Mouse (Mus musculus) kidney, adult 11 months (tissue): ENCODE measurements around the gene Pon2.
"Not testable (repeated sequence)": the region's sequence is repeated elsewhere in the genome, so short reads cannot be mapped to it uniquely, and the experiment has no call there.

Source experiments
- DNase-seq: peaks from one replicate; pipeline ENCODE4 v3.0.0; 2022

Pon2 gene

GRCm38 (mm10) chr6:5298092-5298554 lies at the start of gene Pon2:
Gene Pon2, minus strand, starts transcription at chr6:5298455.
- peak; percentile 72 for DNase-seq

DNA sequence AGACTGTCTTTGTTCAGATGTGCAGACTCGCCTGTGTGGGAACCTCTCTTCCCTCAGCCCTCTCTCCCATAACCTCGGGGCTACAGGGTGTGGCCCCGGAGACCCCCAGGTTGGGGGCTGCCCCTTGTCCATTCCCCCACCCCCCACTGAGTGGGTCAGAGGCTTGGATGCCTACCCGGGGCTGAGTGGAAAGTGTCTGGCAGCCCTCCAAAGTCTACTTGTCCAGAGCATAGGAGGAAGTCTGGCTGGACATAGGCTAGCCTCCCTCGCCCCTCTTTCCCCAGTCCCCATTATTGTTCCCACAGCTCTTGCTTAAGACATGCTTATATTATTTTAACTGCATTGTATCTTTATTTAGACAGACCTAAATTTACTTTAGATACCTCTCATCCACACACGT lies 46.0 kb upstream of the Pon2 start:
- no peak for DNase-seq

DNA sequence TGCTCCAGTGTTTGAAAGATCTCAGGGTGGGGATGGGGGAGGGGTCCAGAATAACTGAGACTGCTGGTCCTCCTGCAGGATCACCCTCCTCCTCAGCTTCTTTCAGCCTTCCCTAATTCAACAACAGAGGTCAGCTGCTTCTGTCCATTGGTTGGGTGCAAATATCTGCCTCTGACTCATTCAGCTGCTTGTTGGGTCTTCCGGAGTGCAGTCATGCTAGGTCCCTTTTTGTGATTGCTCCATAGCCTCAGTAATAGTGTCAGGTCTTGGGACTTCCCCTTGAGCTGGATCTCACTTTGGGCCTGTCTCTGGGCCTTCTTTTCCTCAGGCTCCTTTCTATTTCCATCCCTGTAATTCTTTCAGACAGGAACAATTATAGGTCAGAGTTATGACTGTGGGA lies 41.0 kb upstream of the Pon2 start:
- not testable (repeated sequence) for DNase-seq

GRCm38 (mm10) chr6:5338781-5339180 lies 40.5 kb upstream of the Pon2 start:
- DNase-seq = not testable (repeated sequence)

DNA sequence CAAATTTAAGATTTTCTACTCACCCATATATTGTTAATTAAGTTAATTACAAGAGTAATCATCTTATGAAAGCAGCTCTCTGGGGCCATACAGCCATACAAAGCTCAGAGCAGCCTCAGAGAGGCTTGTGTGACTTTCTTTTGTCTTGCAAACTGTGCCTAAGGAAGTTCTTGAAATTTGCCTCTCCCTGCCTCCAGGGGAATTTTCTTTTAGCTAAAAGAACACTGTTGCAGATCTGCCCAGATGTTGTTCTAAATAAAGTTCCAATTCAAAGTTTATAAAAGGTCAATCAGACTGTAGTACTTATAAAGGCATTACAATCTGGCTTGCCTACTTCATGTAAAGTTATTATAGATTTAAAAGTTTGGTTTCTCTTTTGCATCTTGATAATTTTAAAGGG lies 37.8 kb upstream of the Pon2 start:
- DNase-seq = not testable (repeated sequence)

DNA sequence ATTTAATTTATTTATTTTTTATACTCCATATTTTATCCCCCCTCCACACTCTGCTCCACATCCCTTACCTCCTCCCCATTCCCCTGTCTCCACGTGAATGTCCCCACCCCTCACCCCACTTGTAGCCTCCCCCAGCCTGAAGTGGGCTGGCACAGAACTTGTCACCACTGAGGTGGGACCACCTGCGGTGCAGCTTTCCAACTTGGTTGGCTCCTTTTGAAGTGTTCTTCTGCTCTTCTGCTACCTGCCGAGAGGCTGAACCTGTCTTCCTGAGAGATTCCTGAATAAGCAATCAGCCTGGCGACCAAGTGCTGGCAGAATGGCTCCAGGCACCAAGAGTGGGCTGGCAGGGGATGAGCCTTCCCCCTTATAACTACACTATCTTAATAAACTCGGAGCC lies 35.8 kb upstream of the Pon2 start:
- DNase-seq = no peak

GRCm38 (mm10) chr6:5332560-5333150 lies 34.4 kb upstream of the Pon2 start:
- DNase-seq = no peak

GRCm38 (mm10) chr6:5325122-5325521 lies 26.9 kb upstream of the Pon2 start:
- DNase-seq = no peak

DNA sequence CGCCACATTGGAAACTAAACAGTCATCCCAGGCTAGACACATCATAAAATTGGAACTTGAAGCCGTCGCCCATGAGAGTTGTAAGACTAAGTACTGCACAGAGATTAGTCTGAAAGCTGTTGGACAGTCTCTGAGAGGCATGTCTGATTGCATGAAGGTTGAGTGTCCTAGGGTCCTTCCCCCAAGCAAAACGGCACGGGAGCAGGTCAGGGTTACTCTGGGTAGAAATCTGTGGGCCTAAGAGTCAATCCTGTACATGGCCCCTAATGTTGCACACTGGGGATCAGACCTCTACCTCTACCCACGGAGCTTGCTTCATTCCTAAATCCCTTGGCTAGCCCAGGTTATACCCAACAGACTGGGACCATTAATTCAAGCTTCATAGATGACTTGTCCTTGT lies 25.8 kb upstream of the Pon2 start:
- DNase-seq = not testable (repeated sequence)

- no peak for DNase-seq
These were observed 18.4 kb upstream of the Pon2 start for GRCm38 (mm10) chr6:5316630-5317029.

GRCm38 (mm10) chr6:5315053-5315759 lies 17.0 kb upstream of the Pon2 start:
- no peak for DNase-seq

DNA sequence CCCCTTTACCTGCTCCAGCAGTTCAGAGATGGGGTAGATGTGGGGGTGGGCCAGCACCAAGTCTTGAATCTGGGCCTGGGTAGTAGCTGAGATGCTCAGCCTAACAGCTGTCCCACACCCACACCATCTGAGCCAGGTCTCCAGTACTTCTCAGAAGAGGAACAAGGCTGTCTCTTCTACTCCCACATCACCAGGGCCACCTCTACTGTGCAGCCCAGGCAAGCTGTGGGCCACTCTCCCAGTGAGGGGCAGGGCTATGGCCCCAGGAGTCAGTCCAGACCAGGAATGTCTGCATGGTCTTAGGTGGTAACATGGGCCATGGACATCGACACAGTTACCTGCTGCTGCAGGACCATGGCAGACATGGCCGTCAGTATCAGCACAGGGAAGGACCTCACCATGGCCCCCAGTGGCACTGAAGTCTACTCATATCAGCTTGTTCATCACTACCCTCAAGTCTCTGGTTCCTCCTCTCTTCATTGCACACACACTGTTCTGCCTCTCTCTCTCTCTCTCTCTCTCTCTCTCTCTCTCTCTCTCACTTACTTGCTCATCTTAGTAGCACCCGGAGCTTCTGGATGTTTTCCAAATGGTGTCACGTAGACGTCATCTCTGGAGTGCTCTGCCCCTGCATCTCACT lies 15.8 kb upstream of the Pon2 start:
- DNase-seq = no peak

- DNase-seq = no peak
These were observed 12.2 kb upstream of the Pon2 start for GRCm38 (mm10) chr6:5310491-5310890.

- DNase-seq = no peak
These were observed 11.4 kb upstream of the Pon2 start for GRCm38 (mm10) chr6:5309595-5310197.

- DNase-seq = no peak
These were observed 7.7 kb upstream of the Pon2 start for GRCm38 (mm10) chr6:5305926-5306325.

GRCm38 (mm10) chr6:5304956-5305355 lies 6.7 kb upstream of the Pon2 start:
- DNase-seq = peak; percentile 17

DNA sequence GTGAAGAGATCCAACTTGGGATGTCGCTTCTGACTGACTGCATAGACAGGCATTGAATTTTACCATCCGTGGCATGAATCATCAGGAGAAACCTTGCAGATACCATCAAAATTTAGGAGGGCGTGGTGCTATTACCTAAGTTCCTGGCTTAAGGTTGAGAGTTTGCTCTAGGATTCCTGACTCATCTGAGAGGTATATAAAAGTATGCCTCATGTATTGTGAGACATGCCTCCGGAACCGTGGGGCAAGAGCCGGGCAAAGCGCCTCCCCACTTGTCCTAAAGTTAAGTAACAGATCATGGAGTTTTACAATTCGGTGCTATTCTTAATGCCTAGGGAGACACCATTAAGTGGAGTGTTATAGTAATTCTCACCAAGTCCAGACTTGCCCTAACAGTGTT lies 2.4 kb upstream of the Pon2 start:
- no peak for DNase-seq

GRCm38 (mm10) chr6:5299561-5299960 lies 1.3 kb upstream of the Pon2 start:
- no peak for DNase-seq

DNA sequence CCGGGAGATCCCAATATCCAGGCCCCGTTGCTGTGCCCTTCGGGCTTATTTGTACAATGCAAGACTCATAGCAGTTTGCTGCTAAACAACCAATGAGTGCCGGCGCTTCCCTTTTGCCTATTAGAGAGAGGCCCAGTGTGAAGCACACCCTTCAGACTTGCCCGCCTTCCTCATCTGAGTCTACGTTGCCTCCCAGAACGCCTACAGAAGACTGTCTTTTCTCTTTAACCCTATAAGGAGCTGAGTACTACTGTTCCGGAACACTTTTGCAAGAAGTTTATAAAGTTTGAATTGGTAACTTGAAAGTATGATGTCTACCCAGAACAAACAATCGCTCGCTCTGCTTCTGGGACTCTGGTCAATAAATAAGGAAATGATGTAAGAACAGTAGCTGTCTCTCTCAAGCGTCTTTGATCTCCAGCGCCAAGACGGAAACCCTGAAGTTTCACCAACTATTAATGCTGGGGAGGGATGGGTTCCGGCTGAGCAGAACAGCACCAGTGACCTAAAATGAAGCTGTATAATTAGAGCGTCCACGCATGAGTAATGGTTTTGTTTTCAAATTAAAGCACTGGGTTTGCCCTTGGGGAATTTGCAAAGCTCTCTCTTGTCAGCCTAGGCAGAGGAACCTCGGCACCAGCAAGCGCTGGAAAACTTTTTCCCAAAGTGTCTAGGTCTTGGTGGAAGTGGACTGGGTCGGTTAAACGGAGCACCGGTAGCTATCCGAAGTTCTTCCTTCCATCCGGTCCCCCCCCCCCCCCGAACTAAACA lies 749 bp downstream of the Pon2 start:
- peak; percentile 45 for DNase-seq

GRCm38 (mm10) chr6:5296067-5296466 lies 2.2 kb downstream of the Pon2 start:
- DNase-seq = no peak

- DNase-seq = no peak
These were observed 3.4 kb downstream of the Pon2 start for GRCm38 (mm10) chr6:5294659-5295449.

GRCm38 (mm10) chr6:5292841-5293240 lies 5.4 kb downstream of the Pon2 start:
- DNase-seq = no peak
